Mouse (Mus musculus) limb, embryonic 12.5 days (tissue): ENCODE measurements around the gene Fgfr2. TPM values are rescaled to one million over a fixed set of nuclear protein-coding genes. Genes with fewer than 3 reads are reported as not detected.
A peak's percentile ranks its signal among the peaks of the same experiment; 100 is the strongest.

ENCODE experiments used
- ATAC-seq: fragments of 200-750 bp; cut with Nextera tagmentation; 2 replicates; pipeline ENCODE4 v1.8.0; 2017; ENCODE audit warnings: low read depth, moderate TSS enrichment; ENCODE audit not compliant: insufficient number of reproducible peaks, insufficient read depth, low FRiP score, low TSS enrichment
- H3K27ac ChIP-seq: fragments of 300-500 bp; sonication (generic); 2 replicates; pipeline ENCODE4 v1.5.1; 2016; ENCODE audit warnings: mild to moderate bottlenecking, moderate library complexity
- H3K27me3 ChIP-seq: fragments of 300-500 bp; sonication (generic); 2 replicates; pipeline ENCODE4 v1.6.1; 2016; ENCODE audit warnings: mild to moderate bottlenecking, moderate library complexity
- H3K36me3 ChIP-seq: fragments of 300-500 bp; sonication (generic); 2 replicates; pipeline ENCODE4 v1.6.1; 2016; ENCODE audit warnings: mild to moderate bottlenecking, moderate library complexity
- H3K4me1 ChIP-seq: fragments of 300-500 bp; sonication (generic); replicated peaks from 2 replicates; pipeline ENCODE4 v1.6.1; 2016
- H3K4me2 ChIP-seq: fragments of 300-500 bp; sonication (generic); 2 replicates; pipeline ENCODE4 v1.6.1; 2016; ENCODE audit warnings: mild to moderate bottlenecking, moderate library complexity
- H3K4me3 ChIP-seq: fragments of 300-500 bp; sonication (generic); replicated peaks from 2 replicates; pipeline ENCODE4 v1.5.1; 2016; ENCODE audit warnings: mild to moderate bottlenecking
- H3K9ac ChIP-seq: fragments of 300-500 bp; sonication (generic); replicated peaks from 2 replicates; pipeline ENCODE4 v1.6.1; 2016; ENCODE audit warnings: mild to moderate bottlenecking, moderate library complexity
- H3K9me3 ChIP-seq: fragments of 300-500 bp; sonication (generic); 2 replicates; pipeline ENCODE4 v1.6.1; 2016; ENCODE audit warnings: mild to moderate bottlenecking, moderate library complexity
- WGBS: fragments of 180-500 bp; shearing (Covaris S2); methylation state at CpG from one replicate; pipeline ENCODE4 v1.1.7; 2016; 5-methylcytosine and 5-hydroxymethylcytosine counted together
- polyA plus RNA-seq: library from polyadenylated mRNA; unstranded; fragments of >200 nt; fragmentation: Nextera tagmentation; extraction: Ambion mirVana; gene quantifications from 2 replicates; pipeline ENCODE4 v1.2.1, GENCODE M21; 2016

Fgfr2 gene
- polyA plus RNA-seq, 1 experiment from 2014 or later = 112 TPM

- Histone ChIP-seq H3K27ac (peak overlapping the region; percentile 84), H3K4me3 (no peak overlapping the region), H3K9me3 (no peaks in the 10 kb centered on the region), H3K9ac (no peak overlapping the region; the same call in 1 of the 2 replicates), H3K36me3 (peaks cover 36% of the 10 kb centered on the region), H3K4me1 (peaks cover 38% of the 10 kb centered on the region), H3K4me2 (no peak overlapping the region), H3K27me3 (no peaks in the 10 kb centered on the region)
- no peak for ATAC-seq
- WGBS = 44% methylated on average over 4 of the region's 4 CpGs
Measured at GRCm38 (mm10) chr7:132780611-132781010, 342.5 kb downstream of the Fgfr2 start.

GRCm38 (mm10) chr7:132778630-132779029 is 344.5 kb downstream of the Fgfr2 start:
- Histone ChIP-seq H3K36me3 (peaks cover 55% of the 10 kb centered on the region), H3K27ac (no peak overlapping the region), H3K9me3 (no peaks in the 10 kb centered on the region), H3K27me3 (no peaks in the 10 kb centered on the region), H3K4me2 (no peak overlapping the region), H3K4me3 (no peak overlapping the region), H3K9ac (no peak overlapping the region), H3K4me1 (peaks cover 34% of the 10 kb centered on the region)
- ATAC-seq = no peak
- 82% methylated on average over 13 of the region's 13 CpGs for WGBS

- whole genome bisulfite sequencing = 92% methylated on average over 1 of the region's 1 CpGs
- ATAC-seq = no peak
- no peak overlapping the region for H3K4me3 ChIP-seq
- peaks cover 62% of the 10 kb centered on the region for H3K36me3 ChIP-seq
- peaks cover 31% of the 10 kb centered on the region for H3K4me1 ChIP-seq
- H3K27me3 ChIP-seq = no peaks in the 10 kb centered on the region
- H3K9ac ChIP-seq = no peak overlapping the region
- H3K9me3 ChIP-seq = no peaks in the 10 kb centered on the region
- no peak overlapping the region for H3K4me2 ChIP-seq
- H3K27ac ChIP-seq = no peak overlapping the region
Measured at GRCm38 (mm10) chr7:132777728-132778453, 345.3 kb downstream of the Fgfr2 start.

- Histone ChIP-seq H3K9ac (no peak overlapping the region), H3K9me3 (no peaks in the 10 kb centered on the region), H3K36me3 (peaks cover 70% of the 10 kb centered on the region), H3K4me1 (peaks cover 26% of the 10 kb centered on the region), H3K27ac (no peak overlapping the region), H3K4me2 (no peak overlapping the region), H3K4me3 (no peak overlapping the region), H3K27me3 (no peaks in the 10 kb centered on the region)
- 90% methylated on average over 7 of the region's 7 CpGs for WGBS
- no peak for ATAC-seq
Measured at GRCm38 (mm10) chr7:132777117-132777516, 346.0 kb downstream of the Fgfr2 start.

GRCm38 (mm10) chr7:132776338-132777111 is 346.6 kb downstream of the Fgfr2 start:
- Histone ChIP-seq H3K9ac (no peak overlapping the region), H3K27ac (no peak overlapping the region), H3K4me1 (peaks cover 20% of the 10 kb centered on the region), H3K36me3 (peaks cover 76% of the 10 kb centered on the region), H3K4me3 (no peak overlapping the region), H3K27me3 (no peaks in the 10 kb centered on the region), H3K4me2 (no peak overlapping the region), H3K9me3 (no peaks in the 10 kb centered on the region)
- ATAC-seq = no peak
- WGBS = 92% methylated on average over 7 of the region's 7 CpGs

GRCm38 (mm10) chr7:132775922-132776321 is 347.2 kb downstream of the Fgfr2 start:
- Histone ChIP-seq H3K9ac (no peak overlapping the region), H3K36me3 (peaks cover 79% of the 10 kb centered on the region), H3K27ac (no peak overlapping the region), H3K9me3 (no peaks in the 10 kb centered on the region), H3K27me3 (no peaks in the 10 kb centered on the region), H3K4me2 (no peak overlapping the region), H3K4me1 (peaks cover 14% of the 10 kb centered on the region), H3K4me3 (no peak overlapping the region)
- WGBS = 94% methylated on average over 10 of the region's 10 CpGs
- no peak for ATAC-seq

DNA sequence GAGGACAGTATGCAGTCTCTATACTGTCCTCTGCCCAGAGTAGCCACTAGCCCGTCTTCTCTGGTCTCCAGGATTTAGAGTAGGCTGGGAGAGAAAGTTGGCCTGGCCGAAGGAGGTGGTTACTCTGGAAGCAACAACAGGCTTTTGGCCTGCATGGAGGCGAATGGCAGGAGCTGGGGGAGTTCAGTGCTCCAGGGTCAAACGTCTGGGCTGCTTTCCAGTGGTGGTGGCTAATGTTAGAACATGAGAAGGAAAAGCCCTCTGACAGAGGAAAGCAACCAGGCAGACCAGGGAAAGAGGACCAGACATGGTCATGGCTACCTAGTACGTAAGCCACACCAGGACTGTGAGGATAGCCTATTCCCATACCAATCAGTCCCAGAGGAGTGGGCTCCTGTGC is 347.8 kb downstream of the Fgfr2 start:
- no peak overlapping the region for H3K9ac ChIP-seq
- WGBS = 93% methylated on average over 5 of the region's 5 CpGs
- no peaks in the 10 kb centered on the region for H3K9me3 ChIP-seq
- no peak overlapping the region for H3K27ac ChIP-seq
- H3K4me3 ChIP-seq = no peak overlapping the region
- ATAC-seq = no peak
- H3K4me1 ChIP-seq = peaks cover 8% of the 10 kb centered on the region
- H3K27me3 ChIP-seq = no peaks in the 10 kb centered on the region
- no peak overlapping the region for H3K4me2 ChIP-seq
- peaks cover 84% of the 10 kb centered on the region for H3K36me3 ChIP-seq

DNA sequence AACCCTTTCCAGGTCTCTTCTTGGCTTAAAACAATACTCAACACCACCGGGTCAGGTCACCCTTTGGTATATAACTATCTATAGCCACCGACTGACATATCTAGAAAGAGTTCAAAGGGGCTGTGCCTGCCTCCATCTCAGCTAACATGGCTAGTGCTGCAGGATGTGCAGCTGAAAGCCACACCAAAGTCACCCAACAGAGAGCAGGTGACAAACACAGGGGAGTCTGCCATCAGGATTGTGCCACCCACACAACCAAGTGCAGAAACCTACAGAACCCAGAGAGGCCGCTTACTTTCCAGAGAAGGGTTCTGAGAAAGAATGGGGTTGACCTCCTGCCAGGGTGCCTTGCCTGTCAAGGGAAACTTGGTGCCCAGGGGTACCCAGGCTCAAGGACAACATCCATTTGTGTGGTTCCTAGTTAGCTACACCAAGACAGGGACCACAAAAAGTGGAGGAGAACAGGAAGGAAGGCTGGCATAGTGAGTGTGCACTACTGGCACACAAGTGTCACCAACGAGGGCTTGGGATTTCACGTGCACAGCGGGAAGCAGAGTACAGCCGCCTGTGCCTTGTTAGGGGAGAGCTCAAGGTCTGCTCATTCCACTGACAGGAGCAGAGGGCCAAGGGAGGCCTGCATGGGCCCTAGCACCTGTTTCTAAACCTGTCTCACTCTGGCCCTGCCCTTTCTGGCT is 350.0 kb downstream of the Fgfr2 start:
- Histone ChIP-seq H3K9ac (no peak overlapping the region), H3K27ac (peak overlapping the region; percentile 29; the same call in 1 of the 2 replicates), H3K27me3 (no peaks in the 10 kb centered on the region), H3K36me3 (peaks cover 89% of the 10 kb centered on the region), H3K9me3 (no peaks in the 10 kb centered on the region), H3K4me1 (peaks cover 1% of the 10 kb centered on the region), H3K4me3 (no peak overlapping the region), H3K4me2 (no peak overlapping the region)
- ATAC-seq = no peak
- WGBS = 86% methylated on average over 7 of the region's 7 CpGs

DNA sequence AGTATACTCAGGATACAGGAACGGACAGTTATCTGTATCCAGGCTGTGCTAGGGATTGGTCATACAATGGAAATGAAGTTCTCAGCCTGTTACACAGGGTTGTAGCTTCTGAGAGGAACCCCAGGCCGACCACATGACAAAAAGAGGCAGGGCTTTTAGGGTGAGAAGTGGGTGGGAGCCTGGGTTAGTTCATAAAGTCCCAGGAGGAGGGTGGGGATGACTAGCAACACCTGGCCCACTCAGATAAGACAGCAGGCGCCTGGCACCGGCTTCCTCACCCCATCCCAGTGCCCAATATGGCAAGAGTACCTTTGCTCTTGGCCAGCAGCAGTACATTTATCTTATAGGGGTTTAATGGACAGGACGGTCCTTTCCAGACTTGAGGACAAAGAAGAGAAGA is 350.7 kb downstream of the Fgfr2 start:
- Histone ChIP-seq H3K4me3 (no peak overlapping the region), H3K27me3 (no peaks in the 10 kb centered on the region), H3K9ac (no peak overlapping the region), H3K9me3 (no peaks in the 10 kb centered on the region), H3K27ac (no peak overlapping the region), H3K4me1 (peaks cover 8% of the 10 kb centered on the region), H3K4me2 (no peak overlapping the region), H3K36me3 (peaks cover 82% of the 10 kb centered on the region)
- 79% methylated on average over 5 of the region's 5 CpGs for WGBS
- ATAC-seq = no peak

- Histone ChIP-seq H3K9me3 (no peaks in the 10 kb centered on the region), H3K27me3 (no peaks in the 10 kb centered on the region), H3K27ac (no peak overlapping the region), H3K4me3 (no peak overlapping the region), H3K9ac (no peak overlapping the region), H3K36me3 (peaks cover 66% of the 10 kb centered on the region), H3K4me2 (no peak overlapping the region), H3K4me1 (peaks cover 23% of the 10 kb centered on the region)
- ATAC-seq = no peak
- 79% methylated on average over 12 of the region's 12 CpGs for WGBS
Measured at GRCm38 (mm10) chr7:132768498-132769344, 354.4 kb downstream of the Fgfr2 start.
